Mouse (Mus musculus): Measurements from ENCODE around the gene Apoc2.

Apoc2 gene

DNA sequence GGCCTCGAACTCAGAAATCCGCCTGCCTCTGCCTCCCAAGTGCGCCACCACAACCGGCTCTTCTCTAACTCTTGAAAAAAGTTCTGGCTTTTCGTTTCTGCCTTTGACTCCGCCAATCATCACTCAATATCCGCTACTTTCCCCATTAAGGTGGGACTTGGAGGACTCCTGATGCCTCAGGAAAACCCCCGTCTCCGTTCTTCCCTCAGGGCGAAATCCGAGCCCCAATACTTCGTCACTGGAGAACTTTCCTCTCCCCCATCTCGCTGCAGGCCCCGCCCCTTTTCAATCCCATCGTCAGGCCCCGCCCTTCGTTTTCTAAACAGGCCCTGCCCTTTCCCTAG is 49.6 kb downstream of the Apoc2 start:
- DNase-seq = no peak

- DNase-seq = no peak
Observed at GRCm38 (mm10) chr7:19627721-19628120, 50.0 kb downstream of the Apoc2 start.

DNA sequence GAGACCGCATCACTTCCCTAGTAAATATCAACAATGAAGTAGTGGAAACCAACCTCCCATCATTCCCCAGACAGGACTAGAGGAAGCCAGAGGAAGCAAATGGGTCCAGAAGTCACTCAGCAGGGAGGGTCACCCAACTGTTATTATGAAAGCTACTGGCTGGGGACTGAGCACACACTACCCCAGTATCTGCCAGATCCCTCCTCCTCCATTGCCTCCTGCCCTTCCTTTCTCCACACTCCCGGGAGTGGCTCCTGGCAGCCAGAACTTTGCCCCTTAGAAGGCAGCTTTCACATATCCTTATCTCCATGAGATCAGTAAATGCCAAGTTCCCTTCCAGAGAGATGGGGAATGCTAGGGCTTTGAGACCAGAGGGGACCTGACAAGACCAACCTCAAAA is 54.3 kb downstream of the Apoc2 start:
- DNase-seq = no peak

DNA sequence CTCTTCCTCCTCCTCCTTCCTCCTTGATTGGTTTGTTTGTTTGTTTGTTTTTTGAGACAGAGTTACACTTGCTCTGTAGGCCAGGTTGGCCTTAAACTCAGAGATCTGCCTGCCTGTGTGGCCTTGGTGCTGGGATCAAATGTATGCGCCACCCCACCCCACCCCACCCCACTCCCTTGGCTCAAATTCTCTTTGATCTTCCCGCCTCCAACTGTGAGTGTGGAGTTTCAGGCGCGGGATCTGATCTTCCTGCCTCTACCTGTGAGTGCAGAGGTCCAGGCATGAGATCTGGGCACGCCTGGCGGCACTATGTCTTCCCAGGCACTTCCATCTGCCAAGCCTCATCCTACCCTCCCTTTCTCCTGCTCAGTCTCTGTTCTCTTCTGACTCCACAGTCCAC is 55.5 kb downstream of the Apoc2 start:
- no peak for DNase-seq
